Mouse (Mus musculus) embryo, embryonic 9.5 days (tissue): ENCODE results near the gene Sim2.

ENCODE experiments used
- DNase-seq: peaks from one replicate; pipeline ENCODE4 v3.0.0-alpha.2; 2017; ENCODE audit errors: extremely low spot score

The Sim2 gene

DNA sequence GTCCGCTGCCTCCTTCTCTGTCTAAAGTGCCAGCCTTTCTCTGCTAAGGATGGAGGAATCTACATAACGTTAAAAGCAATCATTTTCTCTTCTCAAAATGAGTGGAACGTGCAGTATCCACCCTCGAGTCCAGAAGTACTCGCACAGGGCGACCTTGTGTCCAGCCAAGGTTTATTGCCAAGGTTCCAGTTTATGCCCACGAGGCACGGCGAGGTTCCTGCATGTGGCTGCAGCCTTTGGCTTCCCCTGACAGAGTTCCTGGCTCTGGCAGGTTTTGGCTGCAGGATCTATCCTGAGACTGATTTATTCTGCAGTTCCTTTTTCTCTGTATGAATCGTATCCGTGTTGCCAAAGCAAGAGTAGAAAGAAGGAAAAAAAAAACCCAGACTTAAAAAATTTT is 78.3 kb downstream of the Sim2 start:
- no peak for DNase-seq

DNA sequence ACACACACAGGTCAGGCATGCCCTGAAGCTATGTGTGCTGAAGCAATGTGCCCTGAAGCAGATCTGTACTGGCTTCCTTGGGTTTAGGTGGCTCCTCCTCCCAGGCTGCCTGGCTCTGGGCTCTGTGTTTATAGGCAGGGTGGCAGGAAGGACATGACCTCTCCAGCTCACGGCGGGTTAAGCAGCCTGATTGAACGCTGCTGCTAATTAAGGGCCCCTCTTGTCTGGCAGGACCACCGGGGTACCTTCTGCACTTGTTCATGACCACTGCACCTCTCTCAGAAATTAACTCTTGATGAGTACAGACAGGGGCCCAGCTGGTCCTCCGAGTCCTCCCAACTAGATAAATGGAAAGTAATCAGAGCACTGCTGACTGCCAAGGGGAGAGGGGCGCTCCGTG is 79.5 kb downstream of the Sim2 start:
- DNase-seq = peak; percentile 41

DNA sequence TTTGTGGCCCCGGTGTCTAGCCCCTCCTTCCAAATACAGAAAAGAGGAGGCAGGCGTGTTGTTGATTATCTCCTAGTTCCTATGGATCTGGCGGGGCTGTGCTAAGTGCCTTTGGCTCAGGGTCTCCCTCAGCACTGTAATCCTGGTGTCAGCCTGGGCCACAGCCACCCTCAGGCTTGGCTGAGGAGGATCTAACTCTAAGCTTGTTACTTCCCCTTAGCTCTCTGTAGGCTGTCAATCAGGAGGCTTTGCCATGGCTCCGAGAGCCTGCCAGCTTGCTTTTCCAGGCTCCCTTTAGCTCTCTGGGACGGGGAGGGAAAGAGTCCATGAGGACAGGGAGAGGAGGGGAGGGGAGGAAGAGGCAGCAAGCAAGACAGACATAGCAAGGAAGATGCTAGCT is 80.2 kb downstream of the Sim2 start:
- DNase-seq = no peak

DNA sequence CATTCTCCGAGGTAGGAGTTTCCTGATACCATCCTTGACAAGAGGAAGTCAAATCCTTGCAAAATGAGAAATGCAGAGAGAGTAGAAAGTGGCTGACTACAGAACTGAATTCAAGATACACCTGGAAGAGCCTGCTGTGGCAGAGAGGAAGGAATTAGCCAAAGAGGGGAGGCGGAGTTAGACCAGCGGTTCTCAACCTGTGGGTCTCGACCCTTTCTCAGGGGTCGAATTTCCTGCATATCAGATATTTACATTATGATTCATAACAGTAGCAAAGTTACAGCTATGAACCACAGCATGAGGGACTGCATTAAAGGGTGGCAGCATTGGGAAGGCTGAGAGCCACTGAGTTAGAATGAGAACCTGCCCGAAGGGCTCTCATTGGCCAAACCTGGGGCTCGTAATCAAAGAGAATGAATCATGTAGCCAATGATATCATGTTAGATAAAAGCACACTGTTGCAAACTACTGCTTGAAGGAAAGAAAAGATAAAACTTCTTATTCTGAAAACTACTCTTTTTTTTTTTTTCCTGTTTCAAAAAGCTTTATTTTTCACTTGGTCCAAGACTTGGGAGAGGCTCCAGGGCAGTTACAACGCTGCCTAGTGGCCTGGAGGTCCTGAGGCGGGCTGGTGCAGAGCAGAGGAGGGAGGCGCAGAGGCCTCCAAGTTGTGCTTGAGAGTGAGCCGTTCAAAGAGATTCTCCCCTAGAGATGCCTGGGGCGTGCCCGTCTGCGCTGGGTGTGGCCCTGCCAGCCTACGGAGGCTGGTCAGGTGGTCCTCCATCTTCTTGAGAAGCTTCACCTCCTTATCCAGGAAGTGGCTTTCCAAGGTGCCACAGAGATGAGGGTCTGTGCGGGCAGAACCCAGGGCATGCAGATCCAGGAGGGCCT is 84.2 kb downstream of the Sim2 start:
- no peak for DNase-seq

DNA sequence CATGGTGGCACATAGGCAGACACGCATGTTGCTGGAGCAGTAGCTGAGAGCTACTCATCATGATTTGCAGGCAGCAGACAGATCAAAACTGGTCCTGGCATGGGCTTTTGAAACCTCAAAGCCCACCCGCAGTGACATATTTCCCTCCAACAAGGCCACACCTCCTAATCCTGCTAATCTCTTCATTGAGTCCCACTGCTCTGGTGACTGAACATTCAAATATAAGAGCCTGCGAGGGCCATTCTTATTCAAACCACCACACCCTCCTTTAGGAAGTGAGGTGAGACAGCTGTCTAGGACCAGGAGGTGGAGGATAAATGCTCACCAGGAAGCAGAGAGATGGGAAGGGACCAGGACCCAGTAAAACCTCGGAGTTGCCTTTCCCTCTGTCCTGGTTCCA is 85.5 kb downstream of the Sim2 start:
- no peak for DNase-seq

DNA sequence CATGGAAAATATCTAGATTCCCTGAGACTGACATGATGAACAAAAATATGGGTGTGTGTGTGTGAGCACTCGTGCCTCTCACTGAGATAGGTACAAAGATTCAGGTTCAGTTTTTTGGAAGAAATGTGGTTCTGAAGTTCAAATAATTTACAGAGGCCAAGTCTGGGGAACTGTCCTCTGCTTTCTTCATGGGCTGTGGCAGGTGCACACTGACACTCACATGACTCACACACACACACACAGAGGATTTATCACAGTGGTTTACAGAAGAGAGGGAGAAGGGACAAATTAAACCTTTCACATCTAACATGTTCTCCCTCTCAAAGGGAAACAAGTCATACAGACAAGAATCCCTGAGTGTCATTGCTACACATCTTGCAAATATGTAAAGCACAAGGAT is 88.6 kb downstream of the Sim2 start:
- DNase-seq = no peak

DNA sequence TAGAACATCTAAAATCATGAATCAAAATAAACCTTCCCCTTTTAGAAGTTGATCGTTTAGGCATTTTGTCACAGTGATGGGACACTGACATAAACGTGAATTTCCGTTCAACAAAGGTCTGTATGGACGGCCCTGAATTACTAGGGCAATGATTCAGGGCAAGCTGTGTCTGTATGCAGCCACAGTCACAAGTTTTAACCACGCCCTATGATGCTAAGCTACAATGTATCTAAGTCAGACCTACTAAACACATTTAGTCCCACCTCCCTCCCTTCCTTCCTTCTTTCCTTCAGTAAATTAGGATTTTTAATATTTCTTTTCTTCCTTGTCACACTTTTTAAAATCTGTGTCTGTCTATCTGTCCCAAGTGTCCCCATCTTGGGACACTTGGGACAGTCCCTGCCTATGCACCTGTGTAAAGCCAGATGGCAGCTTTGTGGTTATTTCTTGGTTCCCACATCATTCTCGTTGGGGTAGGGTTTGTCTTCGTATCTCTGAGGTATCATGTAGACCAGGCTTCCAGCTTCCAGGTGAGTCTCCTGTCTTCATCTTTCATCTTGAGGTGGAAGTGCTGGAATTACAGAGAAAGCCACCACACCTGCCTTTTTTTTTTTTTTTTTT is 90.7 kb downstream of the Sim2 start:
- no peak for DNase-seq
